Mouse (Mus musculus): ENCODE results near the gene Arntl2. TPM values are rescaled to one million over a fixed set of nuclear protein-coding genes. Genes with fewer than 3 reads are reported as not detected.

The Arntl2 gene
- 13.4 and 20.5 TPM in 2 replicates for polyA plus RNA-seq (2012; rRNA removed)
- polyA plus RNA-seq (2014; fragmentation: Nextera tagmentation; extraction: Ambion mirVana): 3.2 and 3.6 TPM in 2 replicates

DNA sequence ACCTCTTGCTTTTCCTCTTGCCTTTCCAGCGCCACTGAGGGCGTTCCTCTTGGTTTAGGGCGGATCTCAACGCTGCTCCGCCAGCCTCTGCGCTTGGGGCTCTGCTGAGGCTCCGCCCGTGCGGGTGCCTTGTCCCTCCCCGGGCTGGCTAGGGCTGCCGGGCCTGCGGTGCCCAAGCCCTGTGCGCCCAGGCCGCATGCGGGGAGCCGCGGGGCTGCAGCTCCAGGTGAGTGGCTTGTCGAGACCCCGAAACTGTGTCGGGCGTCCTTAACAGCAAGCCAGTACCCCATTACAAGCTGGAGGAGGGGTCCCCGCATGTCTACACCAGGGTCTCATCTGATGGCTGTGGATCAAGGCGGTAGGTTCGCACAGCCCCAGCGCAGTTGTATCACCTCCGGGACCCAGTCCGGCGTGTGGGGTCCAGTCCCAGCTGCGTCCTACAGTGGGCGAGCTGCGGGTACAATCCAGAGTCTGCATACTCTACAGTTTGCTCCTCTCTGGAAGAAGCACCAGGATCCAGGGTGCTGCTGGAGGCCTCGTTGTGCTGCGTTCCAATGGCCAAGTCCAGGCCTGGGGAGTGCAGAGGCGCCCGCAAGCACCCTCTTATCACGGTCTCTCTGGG lies at the start of gene Arntl2:
Gene Arntl2, plus strand, starts transcription at position 132 of the 622 bp plus-strand sequence.
- no peaks in the 10 kb centered on the region for H3K9me3 ChIP-seq (ENCODE audit: control insufficient read depth, low read length)
- peak within 1 kb of the TSS; percentile 53 for H3K4me3 ChIP-seq (replicated peaks; ENCODE audit: low read length)
- peak within 1 kb of the TSS; percentile 78 for H3K9ac ChIP-seq (ENCODE audit: low read depth, low read length, severe bottlenecking)
- peak within 1 kb of the TSS; percentile 83 for H3K4me2 ChIP-seq (replicated peaks; ENCODE audit: low read depth, low read length, severe bottlenecking)
- H3K36me3 ChIP-seq (ENCODE audit: control insufficient read depth, insufficient read depth, low read length): no peaks in the 10 kb centered on the region
- H3K27ac ChIP-seq (replicated peaks; ENCODE audit: low read depth, low read length): no peak within 1 kb of the TSS
- peak; percentile 86; the same call in 1 of the 2 replicates for TF ChIP-seq POLR2A (IDR thresholded peaks at IDR 0.05; ENCODE audit: borderline replicate concordance, extremely low read depth, insufficient read depth, insufficient read length)
- ATAC-seq (ENCODE audit: low FRiP score, low read depth): peak; percentile 95
- H3K27me3 ChIP-seq (ENCODE audit: control insufficient read depth, insufficient read depth, low read length): no peaks in the 10 kb centered on the region
- H3K4me1 ChIP-seq (ENCODE audit: control insufficient read depth, insufficient read depth, low read length): no peaks in the 10 kb centered on the region
- WGBS: 2% methylated on average over 36 of the region's 36 CpGs
- DNase-seq (ENCODE audit: low spot score): peak; percentile 81

- ATAC-seq (ENCODE audit: low FRiP score, low read depth) (no peak), DNase-seq (ENCODE audit: low spot score) (peak; percentile 21)
- 60% methylated on average over 5 of the region's 5 CpGs for WGBS
- H3K4me2 ChIP-seq (replicated peaks; ENCODE audit: low read depth, low read length, severe bottlenecking): no peak overlapping the region
- no peaks in the 10 kb centered on the region for H3K27me3 ChIP-seq (ENCODE audit: control insufficient read depth, insufficient read depth, low read length)
- H3K9me3 ChIP-seq (ENCODE audit: control insufficient read depth, low read length): no peaks in the 10 kb centered on the region
- H3K9ac ChIP-seq (ENCODE audit: low read depth, low read length, severe bottlenecking): no peak overlapping the region
- H3K36me3 ChIP-seq (ENCODE audit: control insufficient read depth, insufficient read depth, low read length): no peaks in the 10 kb centered on the region
- no peak overlapping the region for H3K4me3 ChIP-seq (replicated peaks; ENCODE audit: low read length)
- TF ChIP-seq POLR2A (IDR thresholded peaks at IDR 0.05; ENCODE audit: borderline replicate concordance, extremely low read depth, insufficient read depth, insufficient read length): no peak
- H3K4me1 ChIP-seq (ENCODE audit: control insufficient read depth, insufficient read depth, low read length): peaks cover 9% of the 10 kb centered on the region
- 0 out of 2 replicates have a peak overlapping the region, but pooled peaks have one; percentile 45 for H3K27ac ChIP-seq (replicated peaks; ENCODE audit: low read depth, low read length)
Observed at GRCm38 (mm10) chr6:146746577-146746976, 49.3 kb upstream of the Arntl2 start.

- H3K27me3 ChIP-seq (ENCODE audit: control insufficient read depth, insufficient read depth, low read length): no peaks in the 10 kb centered on the region
- ATAC-seq (ENCODE audit: low FRiP score, low read depth): no peak
Observed at GRCm38 (mm10) chr6:146747057-146747456, 48.8 kb upstream of the Arntl2 start.

GRCm38 (mm10) chr6:146748271-146748670 lies 47.6 kb upstream of the Arntl2 start:
- 86% methylated on average over 1 of the region's 1 CpGs for WGBS

More at GRCm38 (mm10) chr6:146747057-146747456, 48.8 kb upstream of the Arntl2 start:
- Histone ChIP-seq H3K36me3 (ENCODE audit: control insufficient read depth, insufficient read depth, low read length) (no peaks in the 10 kb centered on the region), H3K4me3 (replicated peaks; ENCODE audit: low read length) (no peak overlapping the region), H3K9ac (ENCODE audit: low read depth, low read length, severe bottlenecking) (no peak overlapping the region), H3K4me2 (replicated peaks; ENCODE audit: low read depth, low read length, severe bottlenecking) (no peak overlapping the region), H3K4me1 (ENCODE audit: control insufficient read depth, insufficient read depth, low read length) (peaks cover 12% of the 10 kb centered on the region), H3K27ac (replicated peaks; ENCODE audit: low read depth, low read length) (0 out of 2 replicates have a peak overlapping the region, but pooled peaks have one; percentile 45), H3K9me3 (ENCODE audit: control insufficient read depth, low read length) (no peaks in the 10 kb centered on the region)
- TF ChIP-seq POLR2A (IDR thresholded peaks at IDR 0.05; ENCODE audit: borderline replicate concordance, extremely low read depth, insufficient read depth, insufficient read length): no peak
- no peak for DNase-seq (ENCODE audit: low spot score)

GRCm38 (mm10) chr6:146751671-146752070 lies 44.2 kb upstream of the Arntl2 start:
- ATAC-seq (ENCODE audit: low FRiP score, low read depth) (peak; percentile 19; the same call in 1 of the 2 replicates), DNase-seq (ENCODE audit: low spot score) (no peak)
- H3K27me3 ChIP-seq (ENCODE audit: control insufficient read depth, insufficient read depth, low read length): no peaks in the 10 kb centered on the region
- no peak overlapping the region for H3K27ac ChIP-seq (replicated peaks; ENCODE audit: low read depth, low read length)
- H3K4me2 ChIP-seq (replicated peaks; ENCODE audit: low read depth, low read length, severe bottlenecking): no peak overlapping the region
- H3K4me1 ChIP-seq (ENCODE audit: control insufficient read depth, insufficient read depth, low read length): peaks cover 28% of the 10 kb centered on the region
- no peaks in the 10 kb centered on the region for H3K9me3 ChIP-seq (ENCODE audit: control insufficient read depth, low read length)
- no peak overlapping the region for H3K4me3 ChIP-seq (replicated peaks; ENCODE audit: low read length)
- H3K9ac ChIP-seq (ENCODE audit: low read depth, low read length, severe bottlenecking): no peak overlapping the region
- WGBS: 48% methylated on average over 1 of the region's 1 CpGs
- no peaks in the 10 kb centered on the region for H3K36me3 ChIP-seq (ENCODE audit: control insufficient read depth, insufficient read depth, low read length)
- no peak for TF ChIP-seq POLR2A (IDR thresholded peaks at IDR 0.05; ENCODE audit: borderline replicate concordance, extremely low read depth, insufficient read depth, insufficient read length)

More at GRCm38 (mm10) chr6:146748271-146748670, 47.6 kb upstream of the Arntl2 start:
- peaks cover 14% of the 10 kb centered on the region for H3K4me1 ChIP-seq (ENCODE audit: control insufficient read depth, insufficient read depth, low read length)
- no peaks in the 10 kb centered on the region for H3K9me3 ChIP-seq (ENCODE audit: control insufficient read depth, low read length)
- no peaks in the 10 kb centered on the region for H3K27me3 ChIP-seq (ENCODE audit: control insufficient read depth, insufficient read depth, low read length)
- no peak overlapping the region for H3K4me2 ChIP-seq (replicated peaks; ENCODE audit: low read depth, low read length, severe bottlenecking)
- H3K4me3 ChIP-seq (replicated peaks; ENCODE audit: low read length): no peak overlapping the region
- no peaks in the 10 kb centered on the region for H3K36me3 ChIP-seq (ENCODE audit: control insufficient read depth, insufficient read depth, low read length)
- H3K27ac ChIP-seq (replicated peaks; ENCODE audit: low read depth, low read length): no peak overlapping the region
- TF ChIP-seq POLR2A (IDR thresholded peaks at IDR 0.05; ENCODE audit: borderline replicate concordance, extremely low read depth, insufficient read depth, insufficient read length): no peak
- ATAC-seq (ENCODE audit: low FRiP score, low read depth) (no peak), DNase-seq (ENCODE audit: low spot score) (no peak)
- H3K9ac ChIP-seq (ENCODE audit: low read depth, low read length, severe bottlenecking): no peak overlapping the region
